Mouse (Mus musculus) heart, embryonic 14.5 days (tissue): Measurements from ENCODE around the gene Ambra1. TPM values are rescaled to one million over a fixed set of nuclear protein-coding genes. Genes with fewer than 3 reads are reported as not detected.

Source experiments
- ATAC-seq: fragments of 200-750 bp; cut with Nextera tagmentation; 2 replicates; pipeline ENCODE4 v1.8.0; 2017; ENCODE audit warnings: low read depth, moderate TSS enrichment; ENCODE audit not compliant: insufficient number of reproducible peaks, insufficient read depth, low FRiP score
- H3K27ac ChIP-seq, 2 experiments: fragments of 200-500 bp in 1 of 2; fragments of 300-500 bp in 1 of 2; sonication (generic) in 1 of 2; replicated peaks in 1 of 2; 2 replicates each; pipeline ENCODE4 v1.5.1; 2012 to 2014; ENCODE audit warnings: low read depth in 2 of 2, low read length in 2 of 2, control low read depth in 1 of 2, mild to moderate bottlenecking in 1 of 2, mixed read lengths in 1 of 2; ENCODE audit not compliant: control insufficient read depth in 1 of 2, insufficient read depth in 1 of 2
- H3K27me3 ChIP-seq: fragments of 300-500 bp; sonication (generic); 2 replicates; pipeline ENCODE4 v1.6.1; 2014; ENCODE audit warnings: mild to moderate bottlenecking, low read length, control low read depth; ENCODE audit not compliant: control insufficient read depth, insufficient read depth
- H3K36me3 ChIP-seq: fragments of 300-500 bp; sonication (generic); 2 replicates; pipeline ENCODE4 v1.6.1; 2014; ENCODE audit warnings: mild to moderate bottlenecking, control low read depth, low read length, mixed read lengths; ENCODE audit not compliant: control insufficient read depth, insufficient read depth
- H3K4me1 ChIP-seq, 2 experiments: fragments of 200-500 bp in 1 of 2; fragments of 300-500 bp in 1 of 2; sonication (generic) in 1 of 2; 2 replicates each; pipeline ENCODE4 v1.6.1; 2012 to 2014; ENCODE audit warnings: low read length in 2 of 2, control low read depth in 1 of 2, mixed read lengths in 1 of 2; ENCODE audit not compliant: control insufficient read depth in 2 of 2, insufficient read depth in 2 of 2
- H3K4me2 ChIP-seq: fragments of 300-500 bp; sonication (generic); 2 replicates; pipeline ENCODE4 v1.6.1; 2014; ENCODE audit warnings: mild to moderate bottlenecking, low read length
- H3K4me3 ChIP-seq, 2 experiments: fragments of 200-500 bp in 1 of 2; fragments of 300-500 bp in 1 of 2; sonication (generic) in 1 of 2; 2 replicates each; pipeline ENCODE4 v1.5.1; 2012 to 2014; ENCODE audit warnings: low read length in 2 of 2, mild to moderate bottlenecking in 2 of 2, control low read depth in 1 of 2, low read depth in 1 of 2, moderate library complexity in 1 of 2; ENCODE audit not compliant: control insufficient read depth in 1 of 2, insufficient read depth in 1 of 2
- H3K9ac ChIP-seq: fragments of 300-500 bp; sonication (generic); 2 replicates; pipeline ENCODE4 v1.6.1; 2014; ENCODE audit warnings: mild to moderate bottlenecking, low read length
- H3K9me3 ChIP-seq: fragments of 300-500 bp; sonication (generic); 2 replicates; pipeline ENCODE4 v1.6.1; 2016; ENCODE audit warnings: low read length, control low read depth; ENCODE audit not compliant: control insufficient read depth
- WGBS: fragments of 180-500 bp; shearing (Covaris S2); extraction: QIAGEN DNeasy Blood & Tissue Kit; methylation state at CpG from one replicate; pipeline ENCODE4 v1.1.7; 2014; 5-methylcytosine and 5-hydroxymethylcytosine counted together
- polyA plus RNA-seq: library from polyadenylated mRNA; unstranded; fragments of >200 nt; fragmentation: Nextera tagmentation; extraction: Ambion mirVana; gene quantifications from 2 replicates; pipeline ENCODE4 v1.2.1, GENCODE M21; 2014

Ambra1 gene
- polyA plus RNA-seq, 1 experiment from 2014 or later: 10.5 TPM

DNA sequence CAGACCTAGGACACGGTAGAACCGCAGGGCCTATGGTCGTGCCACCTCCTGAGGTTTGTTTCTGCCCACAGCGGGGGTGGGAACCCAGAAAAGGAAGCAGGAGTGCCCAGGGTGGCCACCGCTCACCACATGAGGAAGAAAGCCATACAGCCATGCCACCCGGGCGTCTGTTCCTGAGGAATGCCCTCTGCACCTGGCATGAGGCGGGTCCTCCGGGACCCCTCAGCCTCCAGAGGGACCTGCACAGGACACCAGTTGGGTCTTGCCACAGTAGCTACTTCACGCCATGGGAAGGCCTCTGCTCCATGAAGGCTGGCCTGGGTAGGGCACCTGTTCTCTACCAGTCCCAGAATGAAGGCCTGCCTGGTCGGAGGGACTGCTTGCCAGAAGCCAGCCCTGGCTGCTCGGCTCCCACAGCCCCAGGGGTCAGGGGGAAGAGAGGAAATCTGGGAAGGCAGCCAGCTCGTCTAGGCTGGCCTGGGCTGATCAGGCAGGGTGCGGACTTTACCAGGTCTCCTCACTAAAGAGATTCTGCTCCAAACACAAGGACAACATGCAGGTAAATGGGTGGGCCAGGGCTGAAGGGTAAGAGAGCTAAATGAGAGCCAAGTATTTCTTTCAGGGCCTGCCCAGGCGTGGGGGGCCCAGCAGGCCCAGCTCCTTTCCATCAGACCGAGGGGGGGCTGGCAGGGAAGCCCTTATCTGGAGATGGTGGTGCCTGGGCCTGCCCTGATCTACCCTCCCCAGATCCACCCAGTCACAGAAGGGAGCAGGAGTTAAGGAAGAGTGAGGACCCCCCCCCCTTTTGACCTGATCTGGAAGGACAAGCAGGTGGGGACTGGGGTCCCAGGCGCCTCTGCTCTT, 219.7 kb downstream of the Ambra1 start:
- no peaks in the 10 kb centered on the region for H3K9me3 ChIP-seq
- peaks cover 46 to 73% of the 10 kb centered on the region in 2 experiments for H3K4me1 ChIP-seq
- peak overlapping the region; percentile 76 for H3K9ac ChIP-seq
- peak; percentile 62 for ATAC-seq
- no peaks in the 10 kb centered on the region for H3K27me3 ChIP-seq
- peaks cover 10% of the 10 kb centered on the region for H3K36me3 ChIP-seq
- 47% methylated on average over 16 of the region's 17 CpGs for WGBS
- peak overlapping the region; percentile 42 to 50 for H3K4me3 ChIP-seq
- H3K27ac ChIP-seq: peak overlapping the region; percentile 97 to 98
- peak overlapping the region; percentile 69 for H3K4me2 ChIP-seq

DNA sequence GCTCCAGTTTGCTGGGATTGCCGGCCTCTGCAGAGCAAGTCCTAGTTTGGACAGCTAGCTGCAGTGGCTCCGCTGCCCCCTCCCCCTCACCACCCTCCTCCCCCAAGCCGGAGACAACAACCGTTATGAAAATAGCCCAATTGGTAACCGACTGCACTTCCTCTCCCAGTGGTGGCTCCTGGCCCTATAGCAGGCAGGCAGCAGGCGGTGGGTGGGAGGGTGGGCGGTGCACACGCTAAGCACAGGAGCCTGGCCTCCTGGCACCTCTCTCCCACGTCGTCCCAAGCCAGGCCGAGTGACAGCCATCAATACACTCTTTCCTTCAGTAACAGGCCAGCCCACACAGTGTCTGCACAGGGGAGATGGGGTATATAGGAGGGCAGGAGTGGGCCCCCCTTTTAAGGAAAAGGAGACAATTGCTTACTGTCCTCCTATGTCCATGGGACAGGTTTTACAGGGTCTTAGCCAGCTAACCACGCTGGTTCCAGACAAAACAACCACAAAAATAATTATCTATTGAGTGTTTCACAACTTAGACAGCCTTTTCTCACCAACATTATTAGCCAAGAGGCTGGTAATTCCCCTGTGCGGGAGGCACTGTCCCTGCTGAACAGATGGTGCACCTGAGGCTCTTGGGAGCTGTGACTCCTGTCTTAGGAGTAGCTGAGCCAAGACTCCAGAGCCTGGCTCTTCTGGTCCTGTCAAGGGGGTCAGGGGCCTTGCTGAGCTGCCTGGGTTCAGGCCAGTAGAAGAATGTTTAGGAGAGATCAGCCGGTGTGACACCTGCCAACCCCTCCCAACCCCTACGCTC, 220.5 kb downstream of the Ambra1 start:
- Histone ChIP-seq H3K36me3 (peaks cover 2% of the 10 kb centered on the region), H3K9me3 (no peaks in the 10 kb centered on the region), H3K4me1 (peaks cover 53 to 77% of the 10 kb centered on the region in 2 experiments), H3K4me2 (peak overlapping the region; percentile 69), H3K27ac (peak overlapping the region; percentile 97 to 98), H3K27me3 (no peaks in the 10 kb centered on the region), H3K9ac (peak overlapping the region; percentile 76), H3K4me3 (peak overlapping the region; percentile 42 to 50)
- 14% methylated on average over 15 of the region's 15 CpGs for WGBS
- peak; percentile 68 for ATAC-seq

DNA sequence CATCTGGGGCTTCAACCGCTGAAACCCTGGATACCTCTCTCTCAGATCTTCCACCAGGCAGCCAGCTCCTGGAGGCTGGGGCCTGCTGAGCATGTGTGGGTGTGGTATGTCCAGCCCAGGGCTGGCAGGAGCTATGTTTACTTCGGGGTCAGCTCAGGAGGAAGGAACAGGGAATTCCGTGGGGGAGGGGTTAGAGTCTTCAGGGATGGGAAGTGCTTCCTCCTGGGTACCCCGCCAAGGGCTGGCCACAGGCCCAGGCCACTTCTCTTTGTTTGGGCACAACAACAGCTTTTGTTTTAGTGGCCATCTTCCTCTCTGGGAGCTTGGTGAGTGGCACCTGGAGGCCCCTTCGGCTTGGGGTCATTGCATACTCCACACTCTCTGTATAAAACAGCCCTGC, 223.9 kb downstream of the Ambra1 start:
- peaks cover 49 to 78% of the 10 kb centered on the region in 2 experiments for H3K4me1 ChIP-seq
- ATAC-seq: peak; percentile 50
- H3K4me2 ChIP-seq: peak overlapping the region; percentile 8; the same call in 1 of the 2 replicates
- H3K9ac ChIP-seq: peak overlapping the region; percentile 54; the same call in 1 of the 2 replicates
- H3K27me3 ChIP-seq: no peaks in the 10 kb centered on the region
- WGBS: 9% methylated on average over 5 of the region's 5 CpGs
- H3K9me3 ChIP-seq: no peaks in the 10 kb centered on the region
- H3K36me3 ChIP-seq: no peaks in the 10 kb centered on the region
- no peak overlapping the region for H3K4me3 ChIP-seq
- peak overlapping the region; percentile 69 to 84 for H3K27ac ChIP-seq

DNA sequence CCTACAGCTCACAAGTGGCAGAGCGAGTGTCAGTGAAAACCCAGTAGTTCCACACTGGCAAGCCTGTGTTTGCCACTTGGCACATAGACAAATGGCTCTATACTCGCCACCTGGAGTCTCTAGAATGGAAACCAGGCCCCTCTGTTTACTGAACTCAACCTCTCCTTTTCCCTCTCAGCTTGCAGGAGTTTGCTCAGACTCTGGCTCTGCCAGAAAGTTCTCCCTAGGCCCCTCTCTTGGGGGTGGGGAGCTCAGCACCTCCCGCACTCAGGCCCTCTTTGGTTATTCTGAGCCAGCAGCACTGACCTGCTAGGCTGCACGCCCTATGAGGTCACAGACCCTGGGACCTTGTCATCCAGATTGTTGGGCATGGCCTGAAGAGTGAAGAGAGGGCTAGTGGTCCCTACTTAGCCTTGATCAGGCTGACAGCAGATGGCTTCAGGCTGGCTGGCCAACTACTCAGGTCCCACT, 225.2 kb downstream of the Ambra1 start:
- no peak overlapping the region for H3K4me3 ChIP-seq
- H3K27me3 ChIP-seq: no peaks in the 10 kb centered on the region
- H3K9ac ChIP-seq: peak overlapping the region; percentile 44
- peak overlapping the region in 1 of 2 experiments; percentile 55; a peak in 1 of 4 replicates for H3K27ac ChIP-seq
- H3K9me3 ChIP-seq: no peaks in the 10 kb centered on the region
- 80% methylated on average over 4 of the region's 4 CpGs for WGBS
- no peak for ATAC-seq
- no peaks in the 10 kb centered on the region for H3K36me3 ChIP-seq
- peaks cover 47 to 78% of the 10 kb centered on the region in 2 experiments for H3K4me1 ChIP-seq
- H3K4me2 ChIP-seq: no peak overlapping the region

DNA sequence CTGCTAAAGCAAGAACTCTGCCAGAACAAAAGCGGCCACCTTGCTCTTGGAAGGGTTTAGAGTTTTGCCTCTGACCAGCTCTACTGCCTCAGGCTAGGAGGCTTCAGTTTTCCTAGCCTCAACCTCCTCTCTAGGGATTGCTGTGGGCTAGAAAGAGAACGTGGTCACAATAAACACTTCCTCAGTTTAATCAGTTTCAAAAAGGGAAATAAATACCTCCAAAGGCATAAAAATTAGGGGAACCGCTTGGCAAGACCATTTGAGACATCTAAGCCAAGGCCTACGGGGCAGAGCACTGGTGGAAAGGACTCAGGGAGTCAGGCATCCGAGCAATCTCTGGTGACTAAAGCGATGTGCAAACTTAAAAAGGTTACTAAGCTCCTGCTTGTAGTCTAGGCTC, 225.9 kb downstream of the Ambra1 start:
- Histone ChIP-seq H3K27me3 (no peaks in the 10 kb centered on the region), H3K36me3 (no peaks in the 10 kb centered on the region), H3K4me1 (peaks cover 44 to 72% of the 10 kb centered on the region in 2 experiments), H3K4me2 (no peak overlapping the region), H3K27ac (peak overlapping the region in 1 of 2 experiments; percentile 39; a peak in 2 of 4 replicates), H3K4me3 (no peak overlapping the region), H3K9ac (no peak overlapping the region), H3K9me3 (no peaks in the 10 kb centered on the region)
- 79% methylated on average over 6 of the region's 6 CpGs for WGBS
- no peak for ATAC-seq

DNA sequence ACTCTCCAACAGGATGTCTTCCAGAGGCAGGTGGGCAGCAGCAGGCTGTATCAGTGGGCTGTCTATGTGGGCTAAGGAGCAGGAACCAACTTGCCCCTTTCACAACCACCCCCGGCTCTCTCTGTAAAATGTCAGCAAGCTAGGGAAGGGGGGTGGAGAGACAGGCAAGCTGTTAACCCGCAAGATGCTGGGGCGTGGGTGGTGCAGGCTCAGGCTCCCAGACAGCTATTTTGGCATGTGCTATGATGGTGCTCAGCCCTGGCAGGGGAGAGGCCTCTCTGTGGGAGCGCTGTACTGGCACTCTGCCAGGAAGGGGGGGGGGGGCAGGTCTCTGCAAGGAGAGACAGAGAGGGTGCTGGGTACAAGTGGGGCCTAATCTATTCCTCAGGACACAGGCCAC, 227.2 kb downstream of the Ambra1 start:
- WGBS: 4% methylated on average over 4 of the region's 4 CpGs
- peak overlapping the region; percentile 2 to 11; a peak in 1 of 4 replicates for H3K4me3 ChIP-seq
- H3K9me3 ChIP-seq: no peaks in the 10 kb centered on the region
- H3K4me2 ChIP-seq: peak overlapping the region; percentile 40
- ATAC-seq: peak; percentile 68
- peak overlapping the region; percentile 77 to 92 for H3K27ac ChIP-seq
- H3K36me3 ChIP-seq: no peaks in the 10 kb centered on the region
- H3K9ac ChIP-seq: no peak overlapping the region
- no peaks in the 10 kb centered on the region for H3K27me3 ChIP-seq
- peaks cover 47 to 77% of the 10 kb centered on the region in 2 experiments for H3K4me1 ChIP-seq

DNA sequence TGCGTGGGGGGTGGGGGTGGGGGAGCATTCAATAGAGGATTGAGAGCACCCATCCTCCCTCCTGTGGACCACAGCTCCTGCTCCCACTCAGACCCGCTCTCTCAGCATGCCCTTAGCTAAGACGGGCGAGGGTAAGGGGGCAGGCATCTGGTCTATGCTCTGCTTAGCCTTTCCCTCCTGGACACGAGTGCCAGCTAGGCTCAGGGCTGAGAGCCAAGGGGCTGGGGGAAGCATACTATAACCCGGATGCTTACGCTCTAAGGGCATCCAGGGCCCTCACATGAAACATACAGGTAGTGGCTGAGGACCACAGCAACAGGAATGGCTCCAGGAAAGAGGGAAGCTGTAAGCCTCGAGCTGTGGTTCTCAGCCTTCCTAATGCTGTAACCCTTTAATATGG, 228.1 kb downstream of the Ambra1 start:
- Histone ChIP-seq H3K4me2 (no peak overlapping the region), H3K27me3 (no peaks in the 10 kb centered on the region), H3K9me3 (no peaks in the 10 kb centered on the region), H3K36me3 (no peaks in the 10 kb centered on the region), H3K4me3 (no peak overlapping the region), H3K9ac (no peak overlapping the region), H3K27ac (peak overlapping the region in 1 of 2 experiments; percentile 77; a peak in 2 of 4 replicates), H3K4me1 (peaks cover 48 to 81% of the 10 kb centered on the region in 2 experiments)
- ATAC-seq: no peak
- WGBS: 66% methylated on average over 8 of the region's 8 CpGs
